Mouse (Mus musculus) kidney, postnatal 0 days (tissue): ENCODE data around the gene Nr3c2. TPM values are rescaled to one million over a fixed set of nuclear protein-coding genes. Genes with fewer than 3 reads are reported as not detected.

Source experiments
- ATAC-seq: fragments of 200-750 bp; cut with Nextera tagmentation; replicated peaks from 2 replicates; pipeline ENCODE4 v1.8.0; 2017; ENCODE audit warnings: low read depth, moderate number of reproducible peaks, moderate TSS enrichment, moderate library complexity; ENCODE audit not compliant: low FRiP score
- DNase-seq: peaks from one replicate; pipeline ENCODE4 v3.0.0-alpha.2; 2016; ENCODE audit warnings: low spot score
- H3K27ac ChIP-seq: fragments of 300-500 bp; sonication (generic); 2 replicates; pipeline ENCODE4 v1.5.1; 2014; ENCODE audit warnings: mild to moderate bottlenecking
- H3K27me3 ChIP-seq: fragments of 300-500 bp; sonication (generic); 2 replicates; pipeline ENCODE4 v1.6.1; 2014; ENCODE audit warnings: low read length, mixed read lengths; ENCODE audit not compliant: insufficient read depth
- H3K36me3 ChIP-seq: fragments of 300-500 bp; sonication (generic); 2 replicates; pipeline ENCODE4 v1.6.1; 2014; ENCODE audit warnings: low read length, mixed read lengths; ENCODE audit not compliant: insufficient read depth
- H3K4me1 ChIP-seq: fragments of 300-500 bp; sonication (generic); replicated peaks from 2 replicates; pipeline ENCODE4 v1.6.1; 2014; ENCODE audit warnings: antibody characterized with exemption, low read length, mixed read lengths; ENCODE audit not compliant: insufficient read depth
- H3K4me2 ChIP-seq: fragments of 300-500 bp; sonication (generic); 2 replicates; pipeline ENCODE4 v1.6.1; 2014; ENCODE audit warnings: mild to moderate bottlenecking, low read length, moderate library complexity, mixed read lengths
- H3K4me3 ChIP-seq: fragments of 300-500 bp; sonication (generic); replicated peaks from 2 replicates; pipeline ENCODE4 v1.5.1; 2014; ENCODE audit warnings: low read depth, low read length
- H3K9ac ChIP-seq: fragments of 300-500 bp; sonication (generic); 2 replicates; pipeline ENCODE4 v1.6.1; 2014; ENCODE audit warnings: low read depth, low read length
- H3K9me3 ChIP-seq: fragments of 300-500 bp; sonication (generic); replicated peaks from 2 replicates; pipeline ENCODE4 v1.6.1; 2016; ENCODE audit warnings: low read length, inconsistent platforms, mixed read lengths
- CTCF ChIP-seq: IDR thresholded peaks from 2 replicates; pipeline ENCODE4 v1.5.1; 2016; ENCODE audit warnings: antibody characterized with exemption, low read depth, mild to moderate bottlenecking, moderate library complexity
- WGBS: fragments of 180-500 bp; shearing (Covaris S2); extraction: QIAGEN DNeasy Blood & Tissue Kit; methylation state at CpG from one replicate; pipeline ENCODE4 v1.1.7; 2014; 5-methylcytosine and 5-hydroxymethylcytosine counted together
- polyA plus RNA-seq: library from polyadenylated mRNA; unstranded; fragments of >200 nt; fragmentation: Nextera tagmentation; extraction: Ambion mirVana; gene quantifications from 2 replicates; pipeline ENCODE4 v1.2.1, GENCODE M21; 2015

Nr3c2 gene
- polyA plus RNA-seq, 1 experiment from 2014 or later = 8.3 TPM

DNA sequence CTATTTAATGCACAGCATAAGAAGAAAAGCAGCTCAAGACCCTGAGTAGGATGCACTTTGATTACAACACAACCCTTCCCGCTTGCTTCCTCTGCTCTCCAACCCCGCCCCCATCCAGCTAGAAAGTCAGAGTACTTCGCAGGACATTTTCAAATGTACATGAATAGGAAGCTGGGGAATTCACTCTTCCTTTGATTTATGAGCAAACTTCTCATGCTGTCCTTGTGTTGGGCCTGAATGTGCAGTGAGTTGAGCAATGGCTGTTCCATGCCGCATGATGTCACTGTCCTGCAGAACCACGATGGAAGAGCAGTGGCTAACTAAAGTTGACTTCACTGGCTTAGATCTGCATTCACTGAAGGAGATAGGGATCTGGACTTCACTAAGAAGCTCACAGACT is 376.3 kb downstream of the Nr3c2 start:
- no peaks in the 10 kb centered on the region for H3K9me3 ChIP-seq
- TF ChIP-seq CTCF = peak; percentile 2; the same call in 1 of the 2 replicates
- DNase-seq (peak; percentile 38), ATAC-seq (no peak)
- WGBS = 70% methylated on average over 5 of the region's 5 CpGs
- H3K27ac ChIP-seq = no peak overlapping the region
- no peak overlapping the region for H3K9ac ChIP-seq
- H3K4me2 ChIP-seq = no peak overlapping the region
- H3K36me3 ChIP-seq = peaks cover 16% of the 10 kb centered on the region; the same call in 1 of the 2 replicates
- H3K27me3 ChIP-seq = no peaks in the 10 kb centered on the region
- H3K4me3 ChIP-seq = no peak overlapping the region
- H3K4me1 ChIP-seq = no peaks in the 10 kb centered on the region

DNA sequence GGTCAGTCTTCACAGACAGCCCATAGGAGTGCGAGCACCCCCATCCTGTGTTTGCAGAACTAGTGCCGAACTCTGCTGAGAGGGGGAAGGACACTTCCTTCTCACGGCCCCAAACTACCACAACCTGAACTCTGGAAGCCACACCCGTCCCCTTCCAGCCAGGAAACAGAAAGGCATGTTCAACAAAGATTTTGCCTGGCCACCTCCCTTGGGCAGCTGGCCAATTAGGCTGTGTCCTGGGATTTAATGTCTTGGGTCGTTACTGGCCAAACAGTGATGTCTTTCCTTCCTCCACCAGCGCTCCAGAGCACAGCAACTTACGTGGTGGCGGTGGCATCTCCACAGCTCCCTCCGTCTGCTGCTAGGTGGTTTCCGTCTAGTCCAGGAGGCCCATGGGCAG is 377.6 kb downstream of the Nr3c2 start:
- ATAC-seq (no peak), DNase-seq (peak; percentile 35)
- TF ChIP-seq CTCF = no peak
- H3K27me3 ChIP-seq = no peaks in the 10 kb centered on the region
- no peak overlapping the region for H3K4me2 ChIP-seq
- no peak overlapping the region for H3K27ac ChIP-seq
- H3K4me1 ChIP-seq = no peaks in the 10 kb centered on the region
- no peaks in the 10 kb centered on the region for H3K9me3 ChIP-seq
- WGBS = 74% methylated on average over 10 of the region's 10 CpGs
- peaks cover 11% of the 10 kb centered on the region; the same call in 1 of the 2 replicates for H3K36me3 ChIP-seq
- H3K4me3 ChIP-seq = no peak overlapping the region
- H3K9ac ChIP-seq = no peak overlapping the region

DNA sequence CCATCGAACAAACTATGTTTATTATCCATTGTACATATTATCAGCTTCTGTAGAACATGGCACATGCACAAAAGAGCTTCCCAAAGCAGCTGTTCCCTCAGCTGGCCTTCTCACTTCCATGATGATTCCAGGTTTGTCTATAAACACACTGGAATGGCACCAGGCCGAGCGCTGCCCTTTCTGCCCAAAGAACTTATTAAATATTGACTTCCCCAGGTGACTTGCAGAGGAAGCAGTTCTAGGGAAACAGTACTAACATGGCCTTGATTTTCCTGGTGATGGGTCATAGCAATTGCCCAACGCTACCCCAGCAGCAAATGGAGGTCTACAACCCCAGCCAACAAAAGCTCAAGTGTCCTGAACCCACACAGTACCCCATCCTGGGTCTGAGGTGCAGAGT is 379.0 kb downstream of the Nr3c2 start:
- Histone ChIP-seq H3K4me2 (no peak overlapping the region), H3K4me1 (no peaks in the 10 kb centered on the region), H3K4me3 (no peak overlapping the region), H3K9me3 (no peaks in the 10 kb centered on the region), H3K9ac (no peak overlapping the region), H3K36me3 (peaks cover 8% of the 10 kb centered on the region; the same call in 1 of the 2 replicates), H3K27ac (no peak overlapping the region), H3K27me3 (no peaks in the 10 kb centered on the region)
- DNase-seq (no peak), ATAC-seq (no peak)
- 92% methylated on average over 4 of the region's 4 CpGs for WGBS
- TF ChIP-seq CTCF = no peak

DNA sequence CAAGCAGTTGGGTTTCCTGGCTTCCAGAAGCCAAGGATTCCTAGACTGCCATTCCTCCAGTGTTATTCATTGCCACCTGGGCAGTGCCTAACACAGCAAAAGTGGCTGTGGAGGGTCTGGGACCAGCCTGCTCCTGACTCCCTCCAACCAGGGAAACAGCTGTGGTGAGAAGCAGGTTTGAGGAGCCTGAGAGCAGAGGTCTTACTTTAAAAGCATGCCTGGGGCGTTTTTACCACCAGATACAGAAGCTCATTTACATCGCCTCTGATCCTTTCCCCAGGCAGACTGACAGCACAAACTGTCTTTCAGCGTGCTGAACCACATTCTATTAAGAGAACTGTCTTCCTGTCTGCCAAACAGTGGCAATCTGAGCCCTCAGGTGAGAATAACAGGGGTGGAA is 380.7 kb downstream of the Nr3c2 start:
- Histone ChIP-seq H3K4me2 (no peak overlapping the region), H3K9me3 (no peaks in the 10 kb centered on the region), H3K9ac (no peak overlapping the region), H3K4me1 (no peaks in the 10 kb centered on the region), H3K27me3 (no peaks in the 10 kb centered on the region), H3K36me3 (peaks cover 8% of the 10 kb centered on the region; the same call in 1 of the 2 replicates), H3K4me3 (no peak overlapping the region), H3K27ac (no peak overlapping the region)
- ATAC-seq (no peak), DNase-seq (no peak)
- WGBS = 44% methylated on average over 3 of the region's 3 CpGs
- no peak for TF ChIP-seq CTCF

DNA sequence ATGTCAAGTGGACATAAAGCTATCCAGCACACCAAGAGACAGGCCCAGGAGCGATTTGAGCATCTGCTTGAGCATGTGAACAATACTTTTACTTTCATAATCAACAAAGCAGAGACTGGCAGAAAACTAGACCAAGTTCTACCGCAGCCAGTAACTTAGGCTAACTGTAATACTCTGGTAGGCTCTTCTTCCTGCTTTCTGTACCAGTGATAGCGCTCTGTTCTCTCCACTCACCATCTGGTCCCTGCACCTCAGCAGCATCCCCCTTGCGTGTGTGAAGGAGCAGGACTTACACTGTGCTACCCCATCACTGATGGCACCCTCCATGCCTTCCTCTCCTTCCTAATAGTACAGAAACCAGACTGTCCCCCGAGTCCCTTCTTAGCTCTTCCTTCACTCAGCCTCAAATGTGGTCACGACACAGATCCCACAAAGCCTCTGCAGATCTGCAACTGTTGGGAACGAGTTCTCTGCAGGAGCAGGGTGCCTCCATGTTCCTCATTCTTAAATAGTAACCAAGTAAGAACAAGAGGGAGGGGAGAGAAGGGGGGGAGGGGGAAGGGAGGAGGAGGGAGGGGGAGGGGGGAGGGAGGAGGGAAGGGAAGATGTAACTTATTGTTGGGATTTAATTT is 383.5 kb downstream of the Nr3c2 start:
- H3K27ac ChIP-seq = no peak overlapping the region
- H3K27me3 ChIP-seq = no peaks in the 10 kb centered on the region
- no peaks in the 10 kb centered on the region for H3K36me3 ChIP-seq
- no peak overlapping the region for H3K4me3 ChIP-seq
- no peak overlapping the region for H3K9ac ChIP-seq
- WGBS = 87% methylated on average over 7 of the region's 7 CpGs
- H3K4me2 ChIP-seq = no peak overlapping the region
- no peak for TF ChIP-seq CTCF
- no peak for DNase-seq
- no peaks in the 10 kb centered on the region for H3K9me3 ChIP-seq
- no peak for ATAC-seq
- no peaks in the 10 kb centered on the region for H3K4me1 ChIP-seq

DNA sequence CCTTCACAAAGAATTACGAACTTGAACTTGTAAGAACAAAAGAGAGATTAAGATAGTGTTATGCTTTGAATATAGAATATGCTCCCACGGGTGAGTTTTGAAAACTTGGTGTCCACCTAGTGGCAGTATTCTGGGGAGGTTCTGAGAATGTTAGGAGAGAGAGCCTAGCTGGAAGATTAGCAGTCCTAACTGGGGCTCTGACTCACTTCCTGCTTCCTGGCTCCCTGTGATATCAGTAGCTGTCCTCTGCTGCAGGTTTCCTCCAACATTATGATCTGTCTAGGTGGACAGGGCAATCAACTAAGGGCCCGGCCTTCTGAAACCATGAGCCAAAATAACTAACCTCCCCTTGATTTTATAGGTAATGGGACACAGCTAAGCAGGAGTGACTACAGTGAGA is 385.2 kb downstream of the Nr3c2 start:
- no peak overlapping the region for H3K9ac ChIP-seq
- WGBS = 83% methylated on average over 3 of the region's 3 CpGs
- H3K4me3 ChIP-seq = no peak overlapping the region
- no peaks in the 10 kb centered on the region for H3K27me3 ChIP-seq
- no peak for TF ChIP-seq CTCF
- no peaks in the 10 kb centered on the region for H3K4me1 ChIP-seq
- H3K9me3 ChIP-seq = no peaks in the 10 kb centered on the region
- H3K4me2 ChIP-seq = no peak overlapping the region
- no peak for ATAC-seq
- no peaks in the 10 kb centered on the region for H3K36me3 ChIP-seq
- H3K27ac ChIP-seq = no peak overlapping the region
- DNase-seq = no peak

DNA sequence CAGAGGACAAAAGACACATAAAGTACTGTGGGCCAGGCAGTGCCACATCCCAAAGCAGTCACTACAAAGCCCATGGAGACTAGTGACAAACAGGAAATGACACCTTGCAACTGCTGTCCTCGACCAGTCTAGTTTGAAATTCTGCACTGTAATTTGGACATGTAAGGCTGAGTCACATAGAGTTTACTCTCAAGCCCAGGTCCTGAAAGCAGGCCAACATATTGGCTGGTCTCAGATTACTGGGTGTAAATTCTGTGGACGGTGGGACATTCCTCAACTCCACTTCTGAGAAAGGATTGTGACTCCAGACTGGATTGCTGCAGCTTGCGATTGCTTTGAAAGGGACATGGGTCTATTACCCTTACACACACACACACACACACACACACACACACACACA is 388.8 kb downstream of the Nr3c2 start:
- ATAC-seq = no peak
- Histone ChIP-seq H3K4me1 (no peaks in the 10 kb centered on the region), H3K9ac (no peak overlapping the region), H3K36me3 (no peaks in the 10 kb centered on the region), H3K27me3 (no peaks in the 10 kb centered on the region), H3K4me3 (no peak overlapping the region), H3K4me2 (no peak overlapping the region), H3K27ac (no peak overlapping the region), H3K9me3 (no peaks in the 10 kb centered on the region)
- WGBS = 37% methylated on average over 3 of the region's 3 CpGs
- no peak for TF ChIP-seq CTCF
- DNase-seq = no peak
